Mouse (Mus musculus) erythroblast, embryonic 14.5 days (primary cell): ENCODE data around the gene Aqp9.

ENCODE experiments used
- GATA1 ChIP-seq: IDR thresholded peaks from 2 replicates; pipeline ENCODE4 v1.6.1; 2012; ENCODE audit warnings: low read length, inconsistent platforms, mixed read lengths
- TAL1 ChIP-seq: IDR thresholded peaks from 3 replicates; pipeline ENCODE4 v1.6.1; 2012; ENCODE audit warnings: low read length, inconsistent platforms, mixed read lengths

DNA sequence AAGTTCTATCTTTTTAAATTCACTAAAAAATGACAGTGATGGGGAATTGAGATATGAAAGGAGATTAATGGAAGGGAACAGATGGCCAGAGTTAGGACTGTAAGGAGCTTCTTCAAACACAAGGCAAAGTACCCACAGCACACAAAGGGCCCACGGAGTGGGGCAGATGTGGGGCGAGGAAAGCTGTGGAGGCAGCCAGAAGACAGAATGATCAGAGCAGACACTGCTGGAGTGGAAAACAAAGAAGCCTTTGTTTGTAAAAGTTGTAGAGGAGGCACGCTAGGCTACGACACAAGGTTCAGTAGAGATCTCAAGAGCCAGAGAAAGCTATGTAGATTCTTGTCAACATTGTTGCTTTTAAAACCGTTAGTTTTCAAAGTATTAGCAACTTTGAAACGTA lies 17.1 kb downstream of the Aqp9 start:
- TF ChIP-seq GATA1 (no peak), TAL1 (no peak)
